Mouse (Mus musculus): ENCODE data around the gene Serpinb7. TPM values are rescaled to one million over a fixed set of nuclear protein-coding genes. Genes with fewer than 3 reads are reported as not detected.

Gene Serpinb7
- polyA plus RNA-seq, 1 experiment from 2014 or later = 0.90 TPM

- no peak for DNase-seq (ENCODE audit: low spot score)
Measured at GRCm38 (mm10) chr1:107489577-107489976, 90.1 kb downstream of the Serpinb7 start.

- no peak for DNase-seq (ENCODE audit: low spot score)
Measured at GRCm38 (mm10) chr1:107496789-107497188, 97.3 kb downstream of the Serpinb7 start.

- no peak for DNase-seq (ENCODE audit: low spot score)
Measured at GRCm38 (mm10) chr1:107502025-107502424, 102.6 kb downstream of the Serpinb7 start.

Other genes with a start within 250 kb of the Serpinb7 start
- gene Serpinb3b, start 121.3 kb upstream of the Serpinb7 start, polyA plus RNA-seq (2015; fragmentation: Nextera tagmentation; extraction: Ambion mirVana) = not detected in 2 replicates
- gene Serpinb3c, start 121.3 kb upstream of the Serpinb7 start, polyA plus RNA-seq (2015; fragmentation: Nextera tagmentation; extraction: Ambion mirVana) = 0.41 and 0.42 TPM in 2 replicates
- gene Serpinb11, start 38.5 kb upstream of the Serpinb7 start, polyA plus RNA-seq (2015; fragmentation: Nextera tagmentation; extraction: Ambion mirVana) = 1.8 and 2.9 TPM in 2 replicates
- 3.8 and 3.9 TPM in 2 replicates for gene Serpinb2, start 111.8 kb downstream of the Serpinb7 start, polyA plus RNA-seq (2015; fragmentation: Nextera tagmentation; extraction: Ambion mirVana)
- 0.86 and 1.5 TPM in 2 replicates for gene Serpinb8, start 190.4 kb downstream of the Serpinb7 start, polyA plus RNA-seq (2015; fragmentation: Nextera tagmentation; extraction: Ambion mirVana)